Mouse (Mus musculus): ENCODE data around the gene Slc43a1. TPM values are rescaled to one million over a fixed set of nuclear protein-coding genes. Genes with fewer than 3 reads are reported as not detected.
"Not testable (repeated sequence)": the region's sequence is repeated elsewhere in the genome, so short reads cannot be mapped to it uniquely, and the experiment has no call there.

Gene Slc43a1
- polyA plus RNA-seq, 1 experiment from 2014 or later: 36.6 TPM

DNA sequence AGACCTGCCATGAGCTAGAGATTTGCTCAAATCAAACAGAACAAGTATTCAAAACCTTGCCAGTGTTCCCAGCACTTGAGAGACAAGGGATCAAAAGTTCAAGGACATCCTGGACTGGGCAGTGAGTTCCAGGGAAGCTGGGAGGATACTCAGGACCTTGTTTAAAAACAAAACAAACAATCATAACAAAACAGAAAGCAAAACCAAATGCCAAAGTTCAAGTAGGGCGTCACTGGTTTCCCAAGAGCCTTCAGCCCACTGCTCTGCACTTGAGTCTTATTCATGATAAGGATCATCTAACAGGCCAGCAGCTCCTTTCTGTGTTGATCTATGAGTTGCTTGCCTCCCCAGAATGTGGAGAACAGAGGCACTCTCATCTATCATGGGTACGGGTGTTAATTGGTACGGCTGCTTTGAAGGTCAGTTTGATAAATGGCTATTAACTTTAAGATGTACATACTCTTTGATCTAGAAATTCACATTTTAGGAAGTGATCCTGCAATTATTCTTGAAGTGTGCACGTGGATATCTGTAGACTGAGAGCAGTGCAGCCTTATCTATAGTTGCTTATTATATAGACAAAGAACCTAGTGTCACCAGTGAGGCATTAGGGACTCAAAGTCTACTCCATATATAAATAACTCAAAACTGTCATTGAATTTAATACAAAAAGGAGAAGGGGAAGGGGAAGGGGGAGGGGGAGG lies 57.0 kb downstream of the Slc43a1 start:
- Histone ChIP-seq H3K9me3 (replicated peaks) (no peaks in the 10 kb centered on the region), H3K27me3 (ENCODE audit: low read depth, poor library complexity, severe bottlenecking) (peaks cover 23% of the 10 kb centered on the region), H3K36me3 (no peaks in the 10 kb centered on the region), H3K4me3 (no peak overlapping the region), H3K4me1 (no peaks in the 10 kb centered on the region), H3K27ac (no peak overlapping the region)
- no peak for DNase-seq (ENCODE audit: low spot score)
- WGBS: 42% methylated on average over 4 of the region's 4 CpGs

DNA sequence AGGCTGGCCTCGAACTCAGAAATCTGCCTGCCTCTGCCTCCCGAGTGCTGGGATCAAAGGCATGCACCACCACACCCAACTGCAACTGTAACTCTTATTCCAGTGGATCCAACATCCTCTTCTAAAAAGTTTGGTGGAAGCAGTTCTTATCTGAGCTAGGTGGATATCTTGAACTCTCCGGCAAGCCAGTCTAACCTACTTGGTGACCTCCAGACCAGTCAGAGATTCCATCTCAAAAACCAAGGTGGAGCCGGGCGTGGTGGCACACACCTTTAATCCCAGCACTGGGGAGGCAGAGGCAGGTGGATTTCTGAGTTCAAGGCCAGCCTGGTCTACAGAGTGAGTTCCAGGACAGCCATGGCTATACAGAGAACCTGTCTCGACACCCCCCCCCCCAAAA lies 58.0 kb downstream of the Slc43a1 start:
- H3K27me3 ChIP-seq (ENCODE audit: low read depth, poor library complexity, severe bottlenecking): peaks cover 16% of the 10 kb centered on the region; the same call in 1 of the 2 replicates
- H3K36me3 ChIP-seq: not testable (repeated sequence)

DNA sequence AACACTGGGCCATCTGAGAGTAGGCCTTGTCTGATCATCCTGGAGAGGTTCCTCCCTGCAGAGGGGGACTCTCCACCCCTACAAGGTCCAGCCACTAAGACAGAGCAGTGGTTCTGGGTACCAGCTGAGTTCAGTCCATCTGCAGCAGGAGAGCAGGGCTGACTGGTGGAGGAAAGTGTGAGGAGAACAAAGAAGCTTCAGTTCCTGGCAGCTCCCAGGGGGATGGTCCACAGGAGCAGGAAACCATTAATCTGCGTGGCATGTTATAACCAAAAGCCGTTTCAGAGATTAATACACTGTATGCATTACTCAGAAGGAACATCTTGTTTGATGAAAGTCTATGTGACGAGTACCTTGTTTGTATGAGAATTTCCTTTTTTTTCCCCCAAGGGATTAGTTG lies 74.1 kb downstream of the Slc43a1 start:
- WGBS: 69% methylated on average over 3 of the region's 3 CpGs
- Histone ChIP-seq H3K4me1 (peaks cover 14% of the 10 kb centered on the region), H3K36me3 (no peaks in the 10 kb centered on the region), H3K9me3 (replicated peaks) (no peaks in the 10 kb centered on the region), H3K27ac (peak overlapping the region; percentile 54), H3K4me3 (no peak overlapping the region), H3K27me3 (ENCODE audit: low read depth, poor library complexity, severe bottlenecking) (no peaks in the 10 kb centered on the region)
- DNase-seq (ENCODE audit: low spot score): no peak

More for the DNA sequence above, 58.0 kb downstream of the Slc43a1 start:
- not testable (repeated sequence) for DNase-seq (ENCODE audit: low spot score); H3K4me1 ChIP-seq; H3K9me3 ChIP-seq (replicated peaks); H3K27ac ChIP-seq; H3K4me3 ChIP-seq
- WGBS: 95% methylated on average over 6 of the region's 6 CpGs

Other genes starting within 250 kb of the Slc43a1 start
- 38.2 and 40.0 TPM in 2 replicates for gene Ctnnd1, start 188.1 kb upstream of the Slc43a1 start, polyA plus RNA-seq (2016; fragmentation: Nextera tagmentation; extraction: Ambion mirVana)
- gene Btbd18, start 179.8 kb upstream of the Slc43a1 start, polyA plus RNA-seq (2016; fragmentation: Nextera tagmentation; extraction: Ambion mirVana): 0.20 and 0.58 TPM in 2 replicates
- 507 and 566 TPM in 2 replicates for gene Selenoh, start 168.1 kb upstream of the Slc43a1 start, polyA plus RNA-seq (2016; fragmentation: Nextera tagmentation; extraction: Ambion mirVana)
- gene Gm28635, start 160.8 kb upstream of the Slc43a1 start, polyA plus RNA-seq (2016; fragmentation: Nextera tagmentation; extraction: Ambion mirVana): not detected in 2 replicates
- gene Med19, start 160.4 kb upstream of the Slc43a1 start, polyA plus RNA-seq (2016; fragmentation: Nextera tagmentation; extraction: Ambion mirVana): 41.1 and 43.4 TPM in 2 replicates
- 115 and 132 TPM in 2 replicates for gene Tmx2, start 159.7 kb upstream of the Slc43a1 start, polyA plus RNA-seq (2016; fragmentation: Nextera tagmentation; extraction: Ambion mirVana)
- gene Zdhhc5, start 123.7 kb upstream of the Slc43a1 start, polyA plus RNA-seq (2016; fragmentation: Nextera tagmentation; extraction: Ambion mirVana): 33.7 and 34.3 TPM in 2 replicates
- 57.8 and 58.8 TPM in 2 replicates for gene Clp1, start 111.5 kb upstream of the Slc43a1 start, polyA plus RNA-seq (2016; fragmentation: Nextera tagmentation; extraction: Ambion mirVana)
- gene Ypel4, start 104.8 kb upstream of the Slc43a1 start, polyA plus RNA-seq (2016; fragmentation: Nextera tagmentation; extraction: Ambion mirVana): 5.7 and 9.6 TPM in 2 replicates
- gene Gm19426, start 95.2 kb upstream of the Slc43a1 start, polyA plus RNA-seq (2016; fragmentation: Nextera tagmentation; extraction: Ambion mirVana): 7.6 and 8.2 TPM in 2 replicates
- 9.3 and 10.8 TPM in 2 replicates for gene Serping1, start 63.4 kb upstream of the Slc43a1 start, polyA plus RNA-seq (2016; fragmentation: Nextera tagmentation; extraction: Ambion mirVana)
- 17.6 and 19.2 TPM in 2 replicates for gene Ube2l6, start 40.0 kb upstream of the Slc43a1 start, polyA plus RNA-seq (2016; fragmentation: Nextera tagmentation; extraction: Ambion mirVana)
- 0.11 and 0.56 TPM in 2 replicates for gene Smtnl1, start 16.2 kb upstream of the Slc43a1 start, polyA plus RNA-seq (2016; fragmentation: Nextera tagmentation; extraction: Ambion mirVana)
- gene Timm10, start 11.9 kb upstream of the Slc43a1 start, polyA plus RNA-seq (2016; fragmentation: Nextera tagmentation; extraction: Ambion mirVana): 64.5 and 71.0 TPM in 2 replicates
- gene Rtn4rl2, start 47.9 kb downstream of the Slc43a1 start, polyA plus RNA-seq (2016; fragmentation: Nextera tagmentation; extraction: Ambion mirVana): 0.74 and 1.0 TPM in 2 replicates
- 30.4 and 32.8 TPM in 2 replicates for gene Slc43a3, start 97.7 kb downstream of the Slc43a1 start, polyA plus RNA-seq (2016; fragmentation: Nextera tagmentation; extraction: Ambion mirVana)
- gene Prg2, start 141.6 kb downstream of the Slc43a1 start, polyA plus RNA-seq (2016; fragmentation: Nextera tagmentation; extraction: Ambion mirVana): 0.18 TPM in 1 of 2 replicates, not detected in the other
- 0.15 TPM in 1 of 2 replicates, not detected in the other for gene Prg3, start 149.4 kb downstream of the Slc43a1 start, polyA plus RNA-seq (2016; fragmentation: Nextera tagmentation; extraction: Ambion mirVana)
- 421 and 433 TPM in 2 replicates for gene Ssrp1, start 198.4 kb downstream of the Slc43a1 start, polyA plus RNA-seq (2016; fragmentation: Nextera tagmentation; extraction: Ambion mirVana)
- gene P2rx3, start 198.6 kb downstream of the Slc43a1 start, polyA plus RNA-seq (2016; fragmentation: Nextera tagmentation; extraction: Ambion mirVana): 2.1 and 2.8 TPM in 2 replicates
- gene Tnks1bp1, start 209.2 kb downstream of the Slc43a1 start, polyA plus RNA-seq (2016; fragmentation: Nextera tagmentation; extraction: Ambion mirVana): 28.7 and 32.0 TPM in 2 replicates